Mouse (Mus musculus) left cerebral cortex, postnatal 10 days (tissue): Measurements from ENCODE around the gene Fgf18. TPM values are rescaled to one million over a fixed set of nuclear protein-coding genes. Genes with fewer than 3 reads are reported as not detected.

ENCODE experiments used
- DNase-seq, 2 experiments: peaks; one replicate each; pipeline ENCODE4 v3.0.0; 2021 to 2022; ENCODE audit warnings: low spot score in 2 of 2, mixed read lengths in 1 of 2; ENCODE audit errors: extremely low spot score in 1 of 2
- intact Hi-C: fragments of 180-260 bp; cut with DNase I; formaldehyde crosslinking; loops from one replicate; pipeline ENCODE4 v1.15.1; 2025
- total RNA-seq, 2 experiments: library from RNA; stranded (reverse); gene quantifications; 2 replicates each; pipeline ENCODE4 v1.2.3; 2021

Fgf18 gene
- total RNA-seq, 2 experiments from 2014 or later, result 5.8 to 7.0 TPM

- DNase-seq, result no peak
- intact Hi-C loops, result no loop called here
Measured at GRCm38 (mm10) chr11:33132619-33133338, 14.4 kb downstream of the Fgf18 start.

DNA sequence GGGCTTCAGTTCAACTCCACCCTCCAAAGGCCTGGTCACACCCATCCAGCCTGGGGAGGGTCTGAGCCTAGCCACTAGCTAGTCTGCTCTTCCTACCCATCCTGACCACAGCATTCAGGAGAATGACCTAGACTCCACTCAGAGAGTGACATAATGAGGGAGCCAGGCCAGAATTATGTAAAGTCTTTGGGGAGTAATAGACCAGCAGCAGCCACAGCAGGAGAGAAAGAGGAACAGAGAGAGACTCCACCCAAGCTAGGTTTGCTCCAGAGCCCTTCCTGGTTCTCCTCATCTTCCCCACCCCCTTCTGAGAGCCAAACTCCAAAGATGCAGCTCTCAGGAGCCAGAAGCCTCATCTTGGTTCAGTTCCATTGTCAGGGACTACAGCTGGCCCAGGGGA, 20.1 kb downstream of the Fgf18 start:
- DNase-seq, result no peak
- intact Hi-C loops, result no loop called here

DNA sequence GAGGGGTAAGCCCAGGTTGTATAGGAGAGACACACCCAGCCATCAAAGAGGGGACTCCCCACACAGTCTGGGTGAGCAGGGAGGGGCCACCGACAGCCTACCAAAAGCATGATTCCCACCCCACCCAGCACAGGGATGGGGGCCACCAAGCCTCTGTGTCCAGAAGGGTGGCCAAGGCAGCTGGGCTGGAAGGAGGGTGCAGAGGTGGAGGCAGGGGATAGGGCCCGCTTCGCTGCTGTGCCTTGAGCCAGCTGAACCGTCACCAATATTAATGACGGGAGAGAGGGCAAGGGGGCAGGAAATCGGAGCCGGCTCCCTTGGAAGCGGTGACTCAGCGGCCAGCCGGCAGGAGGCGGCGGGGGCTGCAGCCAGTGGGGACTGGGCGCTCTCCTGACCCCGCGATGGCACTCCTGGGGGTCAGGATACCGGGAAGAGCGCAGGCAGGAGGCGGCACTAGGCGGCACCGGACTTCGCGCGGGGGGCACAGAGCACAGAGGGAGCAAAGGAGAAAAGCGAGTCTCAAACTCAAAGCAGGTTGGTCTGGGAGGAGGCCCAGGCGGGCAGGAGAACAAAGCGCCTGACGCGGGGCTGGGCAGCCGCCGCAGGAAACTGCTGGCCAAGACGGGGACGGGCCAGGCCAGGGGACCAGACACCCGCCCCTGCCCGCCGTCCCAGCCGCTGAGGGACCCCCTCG, 24.5 kb downstream of the Fgf18 start:
- DNase-seq, result no peak
- intact Hi-C loops, result no loop called here

- intact Hi-C loops, result no loop called here
- no peak for DNase-seq
Measured at GRCm38 (mm10) chr11:33119556-33119955, 27.6 kb downstream of the Fgf18 start.

DNA sequence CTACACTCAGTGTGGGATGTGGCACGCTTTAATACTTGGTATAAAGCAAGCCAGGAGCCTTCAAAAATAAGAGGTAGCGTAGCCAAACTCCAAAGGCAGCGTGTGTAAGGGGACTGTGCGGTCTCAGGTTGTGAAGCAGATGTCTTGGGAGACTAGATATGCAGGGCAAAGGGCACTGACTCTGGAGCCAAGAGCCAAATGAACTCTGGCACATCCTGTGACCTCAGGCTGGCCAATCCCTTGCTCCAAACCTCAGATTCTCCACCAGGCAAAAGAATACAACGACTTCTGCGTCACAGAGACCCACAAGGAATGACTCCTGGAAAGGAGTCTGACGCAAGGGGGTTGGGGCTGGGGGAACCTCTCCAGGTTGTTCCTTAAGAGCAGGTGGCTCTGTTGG, 28.1 kb downstream of the Fgf18 start:
- intact Hi-C loops, result no loop called here
- no peak for DNase-seq

- no peak for DNase-seq
- intact Hi-C loops, result no loop called here
Measured at GRCm38 (mm10) chr11:33118480-33118879, 28.7 kb downstream of the Fgf18 start.

DNA sequence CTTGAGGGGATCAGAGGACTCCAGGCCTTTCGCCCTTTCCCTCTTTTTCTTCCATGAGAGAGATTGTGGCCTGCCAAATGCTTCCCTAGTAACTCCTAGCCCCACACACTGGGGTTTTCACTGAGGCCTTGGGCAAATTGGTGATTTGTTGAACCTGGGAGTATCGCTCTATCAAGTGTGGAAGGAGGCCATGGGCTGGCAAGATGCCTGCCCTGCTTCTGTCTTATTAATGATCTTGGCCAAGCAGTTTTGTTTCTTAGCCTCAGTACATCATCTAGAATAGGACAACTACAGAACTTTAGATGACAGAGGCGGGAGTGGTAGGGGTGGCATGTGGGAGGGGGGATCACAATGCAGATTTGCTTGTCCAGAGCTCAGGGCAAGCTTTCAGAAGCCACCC, 31.4 kb downstream of the Fgf18 start:
- DNase-seq, result no peak
- intact Hi-C loops, result no loop called here

DNA sequence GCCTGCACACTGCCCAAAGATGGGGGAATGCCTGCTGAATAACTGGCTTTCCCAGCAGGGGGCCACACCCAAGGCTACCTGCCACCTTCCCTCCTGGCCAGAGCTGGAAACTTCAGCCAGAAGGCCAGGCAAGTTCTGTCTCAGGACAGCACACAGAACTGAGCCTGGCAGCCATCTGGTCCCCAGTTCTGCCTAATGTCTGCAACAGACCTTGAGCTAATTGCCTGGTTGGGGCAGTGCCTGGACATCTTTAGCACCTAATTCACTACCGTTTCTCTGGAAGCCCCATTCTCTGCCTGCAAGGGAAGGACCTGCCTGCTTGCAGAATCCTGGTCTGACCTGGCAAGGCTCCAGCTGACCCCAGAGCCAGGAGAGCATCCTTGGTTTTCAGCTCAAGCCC, 34.8 kb downstream of the Fgf18 start:
- intact Hi-C loops, result no loop called here
- no peak for DNase-seq

DNA sequence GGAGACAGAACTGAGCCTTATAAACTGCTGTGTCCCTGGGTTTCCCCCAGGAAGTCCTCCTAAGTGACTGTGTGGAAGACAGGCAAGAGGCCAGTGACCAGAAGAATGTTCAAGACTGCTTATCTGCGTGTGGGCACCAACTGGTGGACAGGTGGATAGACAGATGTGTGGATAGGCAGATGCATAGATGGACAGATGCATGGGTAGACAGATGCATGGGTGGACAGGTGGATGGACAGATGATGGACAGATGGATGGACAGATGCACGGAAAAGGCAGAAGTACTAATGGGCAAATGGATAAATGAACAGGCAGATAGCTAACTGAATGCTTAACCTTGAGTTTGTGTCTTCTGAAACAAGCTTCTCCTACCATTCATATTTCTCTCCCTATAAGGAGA, 37.1 kb downstream of the Fgf18 start:
- no peak for DNase-seq
- intact Hi-C loops, result no loop called here

GRCm38 (mm10) chr11:33107540-33107939, 39.7 kb downstream of the Fgf18 start:
- intact Hi-C loops, result no loop called here
- no peak for DNase-seq

DNA sequence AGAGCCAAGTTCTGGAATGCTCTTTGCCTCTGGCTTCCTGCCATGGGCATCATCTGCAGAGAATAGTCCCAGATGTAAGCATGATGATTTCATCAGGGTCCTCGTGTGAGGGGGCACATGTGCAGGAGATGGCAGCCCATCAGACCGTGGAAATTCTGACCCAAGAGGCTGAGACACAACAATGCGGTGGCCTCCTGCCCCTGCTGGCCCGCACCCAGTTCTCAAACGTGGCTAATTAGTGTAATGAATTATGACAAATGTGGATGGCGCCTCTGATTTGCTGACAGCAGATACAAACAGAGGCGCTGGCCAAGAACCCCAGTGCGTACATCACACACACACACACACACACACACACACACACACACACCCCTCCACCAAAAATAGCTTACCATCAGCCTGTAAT, 42.3 kb downstream of the Fgf18 start:
- intact Hi-C loops, result no loop called here
- DNase-seq, result no peak

- intact Hi-C loops, result no loop called here
- DNase-seq, result no peak
Measured at GRCm38 (mm10) chr11:33103291-33103943, 43.8 kb downstream of the Fgf18 start.

DNA sequence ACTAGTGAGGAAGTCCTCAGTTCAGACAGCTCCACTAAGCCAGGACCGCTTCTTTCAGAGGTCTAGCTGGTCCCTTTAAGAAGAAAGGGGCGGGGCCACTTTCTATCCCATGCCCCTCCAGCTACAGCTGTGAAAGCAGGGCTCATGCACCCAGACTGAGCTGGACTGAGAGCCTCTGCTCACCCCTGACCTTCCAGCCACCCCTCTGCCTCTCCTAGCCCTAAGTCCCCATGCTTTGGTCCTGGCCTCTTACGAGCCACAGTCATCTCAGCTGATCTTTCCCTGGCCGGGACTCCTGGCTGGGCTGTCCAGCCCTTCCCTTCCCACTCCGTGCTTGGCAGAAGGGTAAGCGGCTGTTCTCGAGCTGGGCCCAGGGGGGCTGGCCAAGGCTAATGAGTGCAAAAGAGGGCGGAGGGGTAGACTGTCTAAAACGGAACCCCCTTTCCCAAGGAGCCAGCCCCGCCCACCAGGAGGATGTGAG, 47.1 kb downstream of the Fgf18 start:
- intact Hi-C loops, result no loop called here

DNA sequence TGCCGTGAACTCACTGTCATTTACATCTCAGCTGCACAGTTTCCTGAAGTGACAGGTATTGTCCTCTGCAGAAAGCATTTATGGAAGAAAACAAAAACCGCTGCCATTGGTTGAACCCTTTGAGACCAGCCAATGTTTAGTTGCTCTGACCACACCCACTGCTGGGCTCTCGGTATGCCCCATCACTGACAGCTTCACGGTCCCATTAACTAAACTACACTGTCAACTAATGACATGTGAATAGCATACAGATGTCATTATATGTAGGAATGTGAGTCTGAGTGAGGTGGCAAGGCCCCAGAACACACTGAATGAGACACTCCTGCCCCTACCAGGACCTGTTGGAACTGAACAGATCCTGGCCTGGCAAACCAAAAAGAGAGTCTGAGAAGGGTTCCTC, 47.8 kb downstream of the Fgf18 start:
- intact Hi-C loops, result no loop called here
- no peak for DNase-seq

More for the DNA sequence above, 47.1 kb downstream of the Fgf18 start:
- DNase-seq, result no peak

DNA sequence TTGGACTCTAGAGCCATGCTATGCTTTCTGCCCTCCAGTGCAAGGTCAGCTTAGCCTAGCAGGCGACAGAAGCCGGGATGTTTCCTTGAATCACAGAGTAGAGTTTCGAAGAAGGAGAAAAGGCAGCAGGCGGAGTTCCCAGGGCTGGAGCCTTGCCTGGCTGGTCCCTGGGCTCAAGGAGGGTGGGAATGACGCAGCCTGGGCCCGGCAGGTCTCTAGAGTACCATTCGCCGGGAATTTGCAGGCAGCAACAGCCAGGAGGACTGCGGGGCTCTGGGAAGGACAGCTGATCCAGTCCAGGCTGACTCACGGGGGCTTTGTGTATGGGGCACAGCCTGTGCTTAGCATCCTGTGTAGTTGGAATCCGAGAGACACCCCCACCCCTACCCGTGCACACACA, 48.8 kb downstream of the Fgf18 start:
- DNase-seq, result no peak
- intact Hi-C loops, result no loop called here

DNA sequence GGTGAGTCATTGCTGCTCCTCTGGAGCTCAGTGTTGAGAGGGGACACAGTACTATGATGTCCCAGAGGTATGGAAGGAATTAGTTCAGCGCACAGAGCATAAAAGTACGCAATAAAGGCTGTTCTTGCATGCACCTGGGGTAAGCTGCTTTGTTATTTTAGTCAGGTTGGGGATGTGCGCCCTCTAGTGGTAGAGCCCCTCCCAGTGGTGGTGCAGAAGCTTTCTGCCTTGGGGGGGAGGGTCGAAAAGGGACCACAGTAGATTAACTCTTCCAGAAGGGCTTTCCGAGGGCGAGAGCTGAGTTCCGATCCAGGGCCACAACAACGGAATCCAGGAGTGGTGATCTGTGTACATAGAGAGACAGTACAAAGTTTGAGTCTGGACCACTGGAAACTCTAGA, 49.3 kb downstream of the Fgf18 start:
- DNase-seq, result no peak
- intact Hi-C loops, result no loop called here

DNA sequence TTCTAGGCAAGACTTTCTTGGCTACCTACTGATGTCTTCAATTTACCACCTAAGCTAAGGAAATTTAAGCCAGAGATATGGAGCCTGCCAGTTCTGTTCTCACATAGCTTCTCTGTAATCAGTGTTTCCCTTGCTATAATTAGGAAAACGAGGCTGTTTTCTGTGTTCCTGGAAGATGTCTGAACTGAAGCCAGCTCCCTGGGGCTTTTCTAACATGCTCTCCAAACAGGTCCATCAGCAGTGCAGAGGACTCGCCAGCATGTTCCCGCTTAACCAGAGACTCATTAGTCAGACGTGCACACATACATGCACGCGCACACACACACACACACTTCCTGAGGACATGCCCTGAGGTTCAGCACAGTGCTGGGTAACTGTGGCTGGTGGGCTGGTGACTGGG, 57.3 kb downstream of the Fgf18 start:
- intact Hi-C loops, result no loop called here
- peak in 1 of 2 experiments; percentile 39 for DNase-seq

- intact Hi-C loops, result no loop called here
- no peak for DNase-seq
Measured at GRCm38 (mm10) chr11:33088181-33088580, 59.0 kb downstream of the Fgf18 start.

DNA sequence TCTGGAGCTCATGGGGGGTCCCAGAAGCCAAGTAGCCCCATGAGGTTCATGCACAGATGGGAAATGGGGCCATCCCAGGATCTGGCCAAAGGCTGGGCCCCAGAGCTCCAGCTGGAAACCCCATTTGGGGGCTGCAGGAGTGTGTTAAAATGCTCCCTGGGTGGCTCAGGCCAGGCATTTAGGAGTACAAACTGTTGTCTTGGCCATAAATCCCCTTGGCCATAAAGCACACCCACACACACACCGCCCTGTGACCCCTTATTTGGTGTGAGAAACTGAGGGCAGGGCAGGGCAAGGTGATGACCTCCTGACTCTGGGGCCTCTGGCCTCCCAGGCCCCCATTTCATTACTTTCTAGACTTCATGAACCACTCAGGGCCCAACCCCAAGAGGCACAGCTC, 61.2 kb downstream of the Fgf18 start:
- intact Hi-C loops, result no loop called here
- no peak for DNase-seq

- intact Hi-C loops, result no loop called here
- DNase-seq, result no peak
Measured at GRCm38 (mm10) chr11:33085514-33085913, 61.7 kb downstream of the Fgf18 start.
